In genomic region chr10:23609270-23609914, GRCm38 (mm10) we compare ENCODE assay signal across 14 mouse cellular contexts.
DNase-seq lines count a peak whose midpoint lies in the region; ATAC-seq lines count a peak whose summit lies in the region.
"Had no signal": no experiment of that assay in that cellular context is flagged by ENCODE, and none has a peak within 500 bp of the region (broad histone marks: within the 10 kb centered on the region; RNA-seq: fewer than 3 reads in every experiment).

No protein-coding gene starts in this region.

- 47% methylated on average over 18 of the region's 18 CpGs for WGBS in hindbrain, embryonic 16.5 days
- 58% methylated on average over 18 of the region's 18 CpGs for WGBS in hindbrain, embryonic 13.5 days
- 44% methylated on average over 18 of the region's 18 CpGs for WGBS in forebrain, embryonic 14.5 days
- WGBS in limb, embryonic 15.5 days = 69% methylated on average over 18 of the region's 18 CpGs
- 78% methylated on average over 18 of the region's 18 CpGs for WGBS in heart, embryonic 10.5 days

- no peak overlapping the region for H3K4me3 ChIP-seq in hindbrain, embryonic 16.5 days (ENCODE audit: low read length)
- H3K4me3 ChIP-seq in hindbrain, embryonic 13.5 days = no peak overlapping the region
- no peak overlapping the region for H3K4me3 ChIP-seq in forebrain, embryonic 14.5 days (ENCODE audit: low read depth, low read length)
- H3K4me3 ChIP-seq in limb, embryonic 15.5 days = no peak overlapping the region
- H3K4me3 ChIP-seq in heart, embryonic 10.5 days = no peak overlapping the region
- H3K4me3 ChIP-seq: liver, embryonic 12.5 days; neural tube, embryonic 12.5 days had no signal

- ATAC-seq in hindbrain, embryonic 16.5 days = no peak
- no peak for ATAC-seq in hindbrain, embryonic 13.5 days (ENCODE audit: low FRiP score)
- peak; percentile 58 for ATAC-seq in forebrain, embryonic 14.5 days
- ATAC-seq in limb, embryonic 15.5 days (ENCODE audit: insufficient number of reproducible peaks, low FRiP score, low TSS enrichment, low read depth) = peak; percentile 40; the same call in 1 of the 2 replicates
- ATAC-seq in granulocyte monocyte progenitor cell, adult 5-6 weeks (replicated peaks; ENCODE audit: poor library complexity, severe bottlenecking) = no peak
- ATAC-seq: activated CD4-positive, CD25-positive, alpha-beta regulatory T cell, adult 4 months; liver, embryonic 12.5 days had no signal

- H3K27me3 ChIP-seq in hindbrain, embryonic 16.5 days (replicated peaks; ENCODE audit: control insufficient read depth, insufficient read depth, low read length) = no peaks in the 10 kb centered on the region
- H3K27me3 ChIP-seq in hindbrain, embryonic 13.5 days = no peaks in the 10 kb centered on the region
- H3K27me3 ChIP-seq in forebrain, embryonic 14.5 days (replicated peaks; ENCODE audit: control insufficient read depth, insufficient read depth, low read length) = no peaks in the 10 kb centered on the region
- H3K27me3 ChIP-seq in limb, embryonic 15.5 days = no peaks in the 10 kb centered on the region
- no peaks in the 10 kb centered on the region for H3K27me3 ChIP-seq in heart, embryonic 10.5 days (ENCODE audit: insufficient read depth, poor library complexity, severe bottlenecking)
- H3K27me3 ChIP-seq: liver, embryonic 12.5 days; neural tube, embryonic 12.5 days had no signal

- peak; percentile 17 to 40 for DNase-seq in cerebellum, postnatal 25 days
- DNase-seq in forebrain, embryonic 14.5 days (ENCODE audit: low spot score) = no peak
- DNase-seq in ovary, postnatal 36 days (ENCODE audit: low spot score) = no peak
- no peak for DNase-seq in heart, embryonic 10.5 days (ENCODE audit: low spot score)
- DNase-seq: kidney, postnatal 25 days; lung, postnatal 4 days; thymus, postnatal 36 days had no signal

- no peaks in the 10 kb centered on the region for H3K9me3 ChIP-seq in hindbrain, embryonic 16.5 days (ENCODE audit: control insufficient read depth, low read length)
- no peaks in the 10 kb centered on the region for H3K9me3 ChIP-seq in hindbrain, embryonic 13.5 days
- no peaks in the 10 kb centered on the region for H3K9me3 ChIP-seq in forebrain, embryonic 14.5 days (replicated peaks; ENCODE audit: control insufficient read depth, low read length)
- no peaks in the 10 kb centered on the region for H3K9me3 ChIP-seq in limb, embryonic 15.5 days
- H3K9me3 ChIP-seq in heart, embryonic 10.5 days = no peaks in the 10 kb centered on the region
- H3K9me3 ChIP-seq: liver, embryonic 12.5 days; neural tube, embryonic 12.5 days had no signal

- no peak overlapping the region for H3K27ac ChIP-seq in hindbrain, embryonic 16.5 days (ENCODE audit: low read depth, low read length)
- no peak overlapping the region for H3K27ac ChIP-seq in hindbrain, embryonic 13.5 days
- no peak overlapping the region for H3K27ac ChIP-seq in forebrain, embryonic 14.5 days (ENCODE audit: low read depth, low read length)
- H3K27ac ChIP-seq in limb, embryonic 15.5 days = no peak overlapping the region
- H3K27ac ChIP-seq in heart, embryonic 10.5 days = no peak overlapping the region
- H3K27ac ChIP-seq: liver, embryonic 12.5 days; neural tube, embryonic 12.5 days had no signal

- H3K4me2 ChIP-seq in hindbrain, embryonic 16.5 days (ENCODE audit: low read length) = peak overlapping the region; percentile 34
- no peak overlapping the region for H3K4me2 ChIP-seq in hindbrain, embryonic 13.5 days
- H3K4me2 ChIP-seq in forebrain, embryonic 14.5 days (ENCODE audit: low read length) = peak overlapping the region; percentile 25; the same call in 1 of the 2 replicates
- no peak overlapping the region for H3K4me2 ChIP-seq in limb, embryonic 15.5 days
- H3K4me2 ChIP-seq: liver, embryonic 12.5 days; neural tube, embryonic 12.5 days had no signal

- H3K36me3 ChIP-seq in hindbrain, embryonic 16.5 days (ENCODE audit: control insufficient read depth, insufficient read depth, low read length) = no peaks in the 10 kb centered on the region
- no peaks in the 10 kb centered on the region for H3K36me3 ChIP-seq in hindbrain, embryonic 13.5 days
- H3K36me3 ChIP-seq in forebrain, embryonic 14.5 days (ENCODE audit: control insufficient read depth, insufficient read depth, low read length) = no peaks in the 10 kb centered on the region
- no peaks in the 10 kb centered on the region for H3K36me3 ChIP-seq in limb, embryonic 15.5 days
- H3K36me3 ChIP-seq in heart, embryonic 10.5 days = no peaks in the 10 kb centered on the region
- H3K36me3 ChIP-seq: liver, embryonic 12.5 days; neural tube, embryonic 12.5 days had no signal

- H3K4me1 ChIP-seq in hindbrain, embryonic 16.5 days (ENCODE audit: control insufficient read depth, insufficient read depth, low read depth, low read length) = no peaks in the 10 kb centered on the region
- H3K4me1 ChIP-seq in hindbrain, embryonic 13.5 days (replicated peaks) = no peaks in the 10 kb centered on the region
- peaks cover 6% of the 10 kb centered on the region; the same call in 1 of the 2 replicates for H3K4me1 ChIP-seq in forebrain, embryonic 14.5 days (ENCODE audit: control insufficient read depth, insufficient read depth, low read length)
- H3K4me1 ChIP-seq in limb, embryonic 15.5 days = peaks cover 10% of the 10 kb centered on the region
- H3K4me1 ChIP-seq in heart, embryonic 10.5 days = no peaks in the 10 kb centered on the region
- H3K4me1 ChIP-seq: liver, embryonic 12.5 days; neural tube, embryonic 12.5 days had no signal

- no peak overlapping the region for H3K9ac ChIP-seq in hindbrain, embryonic 16.5 days (ENCODE audit: low read depth, low read length)
- no peak overlapping the region for H3K9ac ChIP-seq in hindbrain, embryonic 13.5 days
- H3K9ac ChIP-seq in forebrain, embryonic 14.5 days (ENCODE audit: low read length) = no peak overlapping the region
- no peak overlapping the region for H3K9ac ChIP-seq in limb, embryonic 15.5 days
- H3K9ac ChIP-seq: liver, embryonic 12.5 days; neural tube, embryonic 12.5 days had no signal

Comparison
In these comparisons a context has a peak if more than half of its experiments do, and no peak if none do; other contexts are left out.
1. H3K4me2 ChIP-seq: peak in hindbrain, embryonic 16.5 days (single experiment) and forebrain, embryonic 14.5 days (single experiment); none in hindbrain, embryonic 13.5 days (single experiment) and limb, embryonic 15.5 days (single experiment).
2. ATAC-seq: peak in forebrain, embryonic 14.5 days (single experiment) and limb, embryonic 15.5 days (single experiment); none in hindbrain, embryonic 16.5 days (single experiment), hindbrain, embryonic 13.5 days (single experiment) and granulocyte monocyte progenitor cell, adult 5-6 weeks (single experiment).
3. DNase-seq: peak in cerebellum, postnatal 25 days (2 of 2); none in forebrain, embryonic 14.5 days (single experiment), ovary, postnatal 36 days (single experiment) and heart, embryonic 10.5 days (single experiment).